Mouse (Mus musculus): Measurements from ENCODE around the gene Gm20741.
A peak's percentile ranks its signal among the peaks of the same experiment; 100 is the strongest.

Gene Gm20741

GRCm38 (mm10) chr16:88811827-88812226, at the start of gene Gm20741:
Gm20741 (minus strand) TSS chr16:88812220.
- peak; percentile 58 to 71 for DNase-seq

DNA sequence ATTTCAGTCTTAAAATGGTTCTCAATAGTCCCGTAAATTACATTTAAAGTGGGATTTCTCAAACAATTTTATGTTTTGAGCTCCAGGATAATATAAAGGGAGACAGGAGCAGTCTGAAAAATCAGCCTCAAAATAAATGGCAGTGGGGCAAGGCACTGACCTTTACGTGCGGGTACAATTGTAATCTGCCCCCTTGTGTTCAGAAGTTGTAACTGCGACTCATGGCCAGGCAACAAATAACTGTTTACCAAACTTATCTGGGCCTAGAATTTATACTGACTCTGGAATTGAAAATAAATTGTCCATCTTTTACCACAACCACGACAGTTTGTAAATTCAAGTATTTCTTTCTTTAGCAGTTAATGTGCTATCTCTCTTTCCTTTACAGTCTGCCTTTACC, 39.4 kb upstream of the Gm20741 start:
- peak; percentile 46 to 49 for DNase-seq

DNA sequence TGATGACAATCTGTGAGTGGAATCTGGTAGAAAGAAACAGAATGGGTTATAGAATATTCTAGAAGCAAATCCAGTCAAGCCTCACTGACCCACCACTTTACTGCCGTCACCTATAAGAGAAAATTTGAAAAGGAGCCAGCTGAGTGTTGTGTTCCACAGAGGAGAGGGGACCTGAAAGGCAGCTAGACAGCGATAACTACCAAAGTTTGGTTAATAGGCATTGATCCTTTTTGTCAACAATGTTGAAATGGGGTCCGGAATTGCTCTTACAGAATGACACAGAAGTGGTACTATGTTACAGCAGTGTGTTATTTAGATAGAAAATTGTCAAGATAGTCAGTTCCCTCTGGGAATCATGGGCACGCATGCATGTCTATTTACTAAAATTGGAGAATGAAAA, 36.5 kb upstream of the Gm20741 start:
- DNase-seq = no peak

DNA sequence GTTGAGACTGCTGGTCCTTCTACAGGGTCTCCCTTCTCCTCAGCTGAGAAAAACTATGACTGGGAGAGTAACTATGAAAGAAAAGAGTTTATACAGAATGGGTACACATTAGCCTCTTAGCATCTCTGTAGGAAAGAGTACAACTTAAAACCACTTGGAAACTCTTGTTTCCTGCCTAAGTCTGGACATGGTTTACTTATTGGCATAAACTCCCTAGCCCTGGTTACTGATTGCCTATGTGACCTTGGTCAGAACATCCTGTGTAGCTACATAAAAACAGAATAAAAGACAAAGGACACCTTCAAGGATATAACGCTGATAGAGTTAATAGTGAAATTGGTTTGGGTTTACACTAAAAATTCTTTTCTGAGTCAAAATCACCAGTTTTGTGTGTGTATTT, 35.3 kb upstream of the Gm20741 start:
- DNase-seq = no peak

DNA sequence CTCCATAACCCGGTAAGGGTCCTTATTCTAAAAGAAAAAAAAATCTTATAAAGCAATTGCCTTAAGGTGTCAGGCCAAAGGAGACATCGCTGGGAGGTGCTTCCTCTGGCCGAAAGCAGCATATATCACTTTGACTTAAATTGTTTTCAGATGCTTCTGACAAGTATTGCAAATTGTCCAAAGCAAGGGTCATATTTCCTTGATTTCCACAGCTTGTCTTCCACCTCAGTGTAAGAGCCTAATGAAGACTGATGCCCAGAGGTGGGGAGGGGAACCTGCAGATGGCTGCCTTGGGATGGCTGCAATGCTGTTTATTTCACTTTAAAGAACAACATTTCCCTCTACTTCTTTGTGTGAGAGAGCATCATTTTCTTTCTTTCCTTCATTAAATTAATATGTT, 15.0 kb upstream of the Gm20741 start:
- DNase-seq = no peak

DNA sequence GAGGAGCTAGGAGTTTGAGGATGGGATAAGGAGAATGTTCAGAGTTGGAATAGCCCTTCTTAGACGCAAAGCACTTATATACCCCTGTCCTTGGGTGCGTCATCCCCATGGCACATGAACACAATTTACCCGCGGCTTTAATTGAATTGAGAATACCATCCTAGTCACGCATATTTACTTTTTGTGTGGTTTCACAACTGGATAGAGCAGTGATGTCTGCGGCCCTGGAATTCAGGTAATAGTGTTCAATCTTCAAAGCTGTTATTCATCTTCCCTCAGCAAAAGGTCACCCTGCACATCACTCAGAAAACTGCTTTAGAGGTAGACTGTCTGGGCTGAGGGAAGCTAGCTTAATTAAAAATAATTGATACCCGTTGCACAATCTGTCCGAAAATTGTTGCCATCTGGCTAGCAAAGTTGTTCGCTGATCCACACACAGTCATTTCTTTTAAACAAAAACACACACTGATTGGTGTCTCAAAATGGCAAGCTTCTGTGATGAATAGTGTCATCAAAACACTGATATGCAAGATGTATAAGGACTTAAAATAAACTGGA, 14.2 kb upstream of the Gm20741 start, which contains the start of gene Krtap14:
Gene Krtap14, minus strand, starts transcription at position 51 of the 558 bp plus-strand sequence.
- DNase-seq = peak in 1 of 2 experiments; percentile 11

DNA sequence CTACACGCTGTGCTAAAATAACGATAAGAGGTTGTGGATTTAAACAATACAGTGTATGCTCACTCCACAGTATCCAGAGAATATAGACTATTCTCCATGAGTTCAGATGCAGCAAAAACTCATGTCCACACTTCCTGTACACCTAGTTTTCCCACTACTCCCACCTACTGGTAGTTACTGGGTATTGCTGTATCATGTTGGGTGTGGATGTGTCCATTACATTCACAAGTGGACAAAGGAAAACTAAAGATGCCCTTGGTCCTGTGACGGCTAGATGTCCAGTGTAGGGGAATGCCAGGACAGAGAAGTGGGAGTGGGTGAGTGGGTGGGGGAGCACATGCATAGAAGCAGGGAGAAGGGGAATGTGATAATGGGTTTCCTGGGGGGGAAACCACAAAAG, 11.7 kb upstream of the Gm20741 start:
- DNase-seq = peak; percentile 31 to 43

- DNase-seq = peak; percentile 6 to 17
These were observed 8.0 kb upstream of the Gm20741 start, which contains the start of gene Krtap15 for GRCm38 (mm10) chr16:88820066-88820465. Krtap15 (plus strand) TSS chr16:88820215.

GRCm38 (mm10) chr16:88786786-88787185, 25.2 kb downstream of the Gm20741 start:
- DNase-seq = peak; percentile 37 to 67

GRCm38 (mm10) chr16:88777596-88777995, 34.4 kb downstream of the Gm20741 start, which contains the start of gene Gm5965:
Gm5965 (plus strand) TSS chr16:88777896.
- no peak for DNase-seq

DNA sequence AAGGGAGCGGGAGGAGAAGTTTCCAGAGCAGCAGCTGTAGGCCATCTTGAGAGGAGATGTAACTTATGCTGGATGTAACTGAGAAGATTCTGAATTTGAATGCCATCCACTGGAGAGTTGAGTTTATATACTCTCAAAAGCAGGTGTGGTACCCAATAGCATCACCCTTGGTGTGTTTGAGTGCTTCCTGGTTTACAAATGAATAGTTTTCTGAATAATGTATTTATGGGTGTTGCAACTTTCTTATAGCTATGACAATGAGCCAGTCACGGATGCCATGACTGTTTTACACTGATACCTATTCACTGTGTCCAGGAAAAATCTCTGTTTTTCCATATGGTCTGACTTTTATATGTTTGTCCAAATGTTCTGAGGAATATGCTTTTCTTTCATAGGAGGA, 37.9 kb downstream of the Gm20741 start, which contains the start of gene 2310057N15Rik:
Gene 2310057N15Rik, minus strand, starts transcription at position 101 of the 400 bp plus-strand sequence.
- DNase-seq = no peak

Measured in cerebellum, postnatal 14 days (tissue).